Mouse (Mus musculus) CH12.LX (cell line): ENCODE measurements around the gene Fam3c. TPM values are rescaled to one million over a fixed set of nuclear protein-coding genes. Genes with fewer than 3 reads are reported as not detected.

Experiments used
- DNase-seq: peaks from one replicate; pipeline ENCODE4 v3.0.0-alpha.2; 2013; ENCODE audit errors: extremely low read depth
- H3K27ac ChIP-seq: 2 replicates; pipeline ENCODE4 v1.5.1; 2012; ENCODE audit warnings: low read depth, mild to moderate bottlenecking, control low read depth, moderate library complexity; ENCODE audit not compliant: insufficient read depth
- H3K27me3 ChIP-seq: replicated peaks from 2 replicates; pipeline ENCODE3; 2012; ENCODE audit warnings: inconsistent platforms
- H3K36me3 ChIP-seq, 2 experiments: replicated peaks in 1 of 2; 2 replicates each; pipeline versions ENCODE3 to v1.6.1; 2012; ENCODE audit warnings: inconsistent platforms in 1 of 2, low read length in 1 of 2, mild to moderate bottlenecking in 1 of 2, mixed read lengths in 1 of 2, moderate library complexity in 1 of 2; ENCODE audit not compliant: control insufficient read depth in 1 of 2, insufficient read depth in 1 of 2
- H3K4me1 ChIP-seq, 2 experiments: 2 replicates each; pipeline ENCODE4 v1.6.1; 2012; ENCODE audit warnings: inconsistent platforms in 1 of 2, moderate library complexity in 1 of 2; ENCODE audit not compliant: insufficient read depth in 2 of 2, control insufficient read depth in 1 of 2
- H3K4me2 ChIP-seq: 2 replicates; pipeline ENCODE4 v1.6.1; 2012; ENCODE audit warnings: low read depth, mild to moderate bottlenecking, control low read depth; ENCODE audit not compliant: poor library complexity, insufficient read depth, severe bottlenecking
- H3K4me3 ChIP-seq, 3 experiments: fragments of 150-350 bp in 1 of 3; sonication (generic) in 1 of 3; replicated peaks in 1 of 3; 2 replicates each; pipeline versions ENCODE3 to v1.5.1; 2011 to 2012; ENCODE audit warnings: low read depth in 2 of 3, low read length in 2 of 3, mild to moderate bottlenecking in 2 of 3, moderate library complexity in 2 of 3, control low read depth in 1 of 3, improper control_type of control experiment in 1 of 3, inconsistent platforms in 1 of 3, mixed read lengths in 1 of 3; ENCODE audit not compliant: poor library complexity in 1 of 3
- H3K79me2 ChIP-seq: replicated peaks from 2 replicates; pipeline ENCODE4 v1.6.1; 2012; ENCODE audit warnings: mild to moderate bottlenecking, moderate library complexity; ENCODE audit not compliant: control insufficient read depth, poor library complexity, insufficient read depth, severe bottlenecking; ENCODE audit errors: extremely low read depth
- H3K9ac ChIP-seq: 2 replicates; pipeline ENCODE4 v1.6.1; 2012; ENCODE audit warnings: low read depth, mild to moderate bottlenecking, control low read depth, moderate library complexity; ENCODE audit not compliant: insufficient read depth
- H3K9me3 ChIP-seq: replicated peaks from 2 replicates; pipeline ENCODE3; 2012; ENCODE audit warnings: low read length, inconsistent platforms, mixed read lengths
- BHLHE40 ChIP-seq: IDR thresholded peaks from 2 replicates; pipeline ENCODE4 v1.6.1; 2011; ENCODE audit warnings: mild to moderate bottlenecking, low read depth, low read length, improper control_type of control experiment
- CHD2 ChIP-seq: IDR thresholded peaks from 2 replicates; pipeline ENCODE4 v1.6.1; 2011; ENCODE audit warnings: low read length, improper control_type of control experiment
- E2F4 ChIP-seq: IDR thresholded peaks from 2 replicates; pipeline ENCODE4 v1.6.1; 2011; ENCODE audit warnings: low read depth, low read length, improper control_type of control experiment; ENCODE audit not compliant: insufficient replicate concordance
- JUN ChIP-seq: IDR thresholded peaks from 2 replicates; pipeline ENCODE4 v1.6.1; 2011; ENCODE audit warnings: low read depth, mild to moderate bottlenecking, low read length, improper control_type of control experiment, moderate library complexity; ENCODE audit not compliant: insufficient read depth
- JUND ChIP-seq: conservative IDR thresholded peaks from 2 replicates; pipeline ENCODE4 v1.6.1; 2011; ENCODE audit warnings: low read depth, low read length, improper control_type of control experiment
- MAFK ChIP-seq: IDR thresholded peaks from 2 replicates; pipeline ENCODE4 v1.6.1; 2011; ENCODE audit warnings: low read length, improper control_type of control experiment; ENCODE audit not compliant: insufficient replicate concordance
- MAZ ChIP-seq: IDR thresholded peaks from 2 replicates; pipeline ENCODE4 v1.6.1; 2012; ENCODE audit warnings: low read depth, mild to moderate bottlenecking, inconsistent platforms, low read length, improper control_type of control experiment, moderate library complexity
- MEF2A ChIP-seq: IDR thresholded peaks from 2 replicates; pipeline ENCODE4 v1.6.1; 2014; ENCODE audit warnings: low read depth, mild to moderate bottlenecking, inconsistent platforms, low read length, improper control_type of control experiment, borderline replicate concordance
- MYC ChIP-seq: IDR thresholded peaks from 2 replicates; pipeline ENCODE4 v1.6.1; 2011; ENCODE audit warnings: low read depth, mild to moderate bottlenecking, improper control_type of control experiment, low read length
- RAD21 ChIP-seq: IDR thresholded peaks from 2 replicates; pipeline ENCODE4 v1.6.1; 2011; ENCODE audit warnings: low read depth, mild to moderate bottlenecking, low read length, improper control_type of control experiment, moderate library complexity
- RCOR1 ChIP-seq: conservative IDR thresholded peaks from 2 replicates; pipeline ENCODE4 v1.6.1; 2012; ENCODE audit warnings: low read depth, mild to moderate bottlenecking, inconsistent platforms, low read length, improper control_type of control experiment
- SIN3A ChIP-seq: IDR thresholded peaks from 2 replicates; pipeline ENCODE4 v1.6.1; 2012; ENCODE audit warnings: low read length, improper control_type of control experiment, inconsistent platforms
- SMC3 ChIP-seq: IDR thresholded peaks from 2 replicates; pipeline ENCODE4 v1.6.1; 2011; ENCODE audit warnings: low read depth, low read length, improper control_type of control experiment
- TCF12 ChIP-seq: IDR thresholded peaks from 2 replicates; pipeline ENCODE4 v1.6.1; 2014; ENCODE audit warnings: low read depth, mild to moderate bottlenecking, inconsistent platforms, low read length, improper control_type of control experiment
- USF1 ChIP-seq: IDR thresholded peaks from 2 replicates; pipeline ENCODE4 v1.6.1; 2014; ENCODE audit warnings: low read depth, mild to moderate bottlenecking, inconsistent platforms, low read length, improper control_type of control experiment
- USF2 ChIP-seq: conservative IDR thresholded peaks from 2 replicates; pipeline ENCODE4 v1.6.1; 2011; ENCODE audit warnings: low read depth, low read length, improper control_type of control experiment
- ZKSCAN1 ChIP-seq: IDR thresholded peaks from 2 replicates; pipeline ENCODE4 v1.6.1; 2012; ENCODE audit warnings: low read depth, inconsistent platforms, low read length, improper control_type of control experiment, borderline replicate concordance
- ZNF384 ChIP-seq: IDR thresholded peaks from 2 replicates; pipeline ENCODE4 v1.6.1; 2012; ENCODE audit warnings: low read depth, low read length, improper control_type of control experiment, inconsistent platforms
- dilution Hi-C: fragments of 300-500 bp; cut with MboI; formaldehyde crosslinking; loops from 2 replicates; pipeline ENCODE4 v1.14.3; 2020; ENCODE audit warnings: low sequenced_read_pairs; ENCODE audit not compliant: extremely low pct_unique_long_range_greater_than_20kb, extremely low pct_ligation_motif_present
- in situ Hi-C: fragments of 300-500 bp; cut with MboI; formaldehyde crosslinking; loops from 3 replicates; pipeline ENCODE4 v1.14.3; 2019; ENCODE audit warnings: low sequenced_read_pairs, low pct_ligation_motif_present, low pct_unique_long_range_greater_than_20kb, mixed read lengths
- polyA plus RNA-seq: library from polyadenylated mRNA; unstranded; fragments of >175 nt; gene quantifications from 2 replicates; pipeline ENCODE4 v1.2.1, GENCODE M21; 2012; ENCODE audit warnings: low read depth; ENCODE audit not compliant: insufficient read length
- total RNA-seq, 2 experiments: library from RNA; depleted of rRNA; stranded (reverse); fragments of 300-350 nt in 1 of 2; fragments of >200 nt in 1 of 2; gene quantifications; 2 replicates each; pipeline ENCODE4 v1.2.3; 2012 to 2014

Gene Fam3c
- total and polyA plus RNA-seq, 3 experiments, result 61.9 to 155 (median 95.9) TPM

- peak; percentile 87 for TF ChIP-seq TCF12
- TF ChIP-seq ZKSCAN1, result no peak
- TF ChIP-seq MAFK, result peak; percentile 77; the same call in 1 of the 2 replicates
- peak; percentile 99 for TF ChIP-seq JUN
- TF ChIP-seq MYC, result peak; percentile 53; the same call in 1 of the 2 replicates
- no peak; the same call in 1 of the 2 replicates for TF ChIP-seq RAD21
- TF ChIP-seq MEF2A, result peak; percentile 99
- TF ChIP-seq USF2, result no peak
- peak; percentile 98 for TF ChIP-seq JUND
- peak; percentile 51 for TF ChIP-seq CHD2
- 0 out of 2 replicates have a peak, but pooled peaks have one; percentile 49 for TF ChIP-seq E2F4
Observed at GRCm38 (mm10) chr6:22267807-22268667, 88.0 kb downstream of the Fam3c start (continued).

GRCm38 (mm10) chr6:22266018-22266417, 90.0 kb downstream of the Fam3c start:
- Histone ChIP-seq H3K4me1 (peaks cover 32 to 67% of the 10 kb centered on the region in 2 experiments), H3K9me3 (no peaks in the 10 kb centered on the region), H3K27me3 (no peaks in the 10 kb centered on the region), H3K4me3 (no peak overlapping the region), H3K79me2 (0 out of 2 replicates have a peak, but pooled peaks cover 2% of the 10 kb centered on the region), H3K4me2 (peak overlapping the region; percentile 22; the same call in 1 of the 2 replicates), H3K9ac (peak overlapping the region; percentile 97), H3K27ac (peak overlapping the region; percentile 100), H3K36me3 (no peaks in the 10 kb centered on the region)
- in situ Hi-C loops, result no loop called here
- dilution Hi-C loops, result no loop called here
- TF ChIP-seq ZNF384 (no peak), SIN3A (no peak), USF2 (peak; percentile 56), SMC3 (no peak), MAZ (no peak), USF1 (peak; percentile 54), BHLHE40 (0 out of 2 replicates have a peak, but pooled peaks have one; percentile 16), RCOR1 (no peak)
- no peak for DNase-seq
